Mouse (Mus musculus) bone marrow macrophage, adult 2 months (primary cell): ENCODE measurements around the gene Nubp2.

Experiments
- CTCF ChIP-seq: IDR thresholded peaks from 2 replicates; pipeline ENCODE4 v1.5.1; 2012; ENCODE audit warnings: low read depth, mild to moderate bottlenecking, low read length, moderate library complexity
- POLR2A ChIP-seq: IDR thresholded peaks from 2 replicates; pipeline ENCODE4 v1.6.1; 2012; ENCODE audit warnings: mild to moderate bottlenecking, low read depth, low read length, borderline replicate concordance

DNA sequence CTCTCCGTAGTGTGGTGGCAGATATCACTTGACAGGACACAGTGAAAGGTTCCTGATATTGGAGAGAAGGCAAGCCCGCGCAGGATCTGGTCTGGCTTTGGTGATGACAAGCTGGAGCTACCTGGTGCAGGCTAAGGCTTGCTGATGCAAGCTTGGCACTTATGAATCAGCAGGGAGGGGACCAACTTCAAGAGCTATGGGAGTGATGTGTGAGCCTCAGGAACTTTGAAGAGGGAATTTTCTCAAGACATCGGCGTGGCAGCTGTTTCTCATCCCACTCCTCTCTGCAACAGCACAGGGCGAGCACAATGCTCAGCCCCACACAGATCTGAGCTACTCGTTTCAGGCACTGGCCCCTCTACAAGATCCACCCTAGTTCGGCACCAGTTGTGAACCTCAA, 46.3 kb downstream of the Nubp2 start, which contains the start of gene Hagh:
- TF ChIP-seq CTCF (no peak), POLR2A (no peak)
